Mouse (Mus musculus) MEL (cell line): Measurements from ENCODE around the gene Barx2.

Experiments used
- BHLHE40 ChIP-seq: IDR thresholded peaks from 2 replicates; pipeline ENCODE4 v1.6.1; 2012; ENCODE audit warnings: low read depth, mild to moderate bottlenecking, inconsistent platforms, low read length, improper control_type of control experiment, borderline replicate concordance
- CTCF ChIP-seq, 3 experiments: IDR thresholded peaks in 2 of 3; conservative IDR thresholded peaks in 1 of 3; 2 replicates each; pipeline ENCODE4 v1.5.1; 2011 to 2012; ENCODE audit warnings: low read length in 3 of 3, low read depth in 2 of 3, mild to moderate bottlenecking in 2 of 3, improper control_type of control experiment in 1 of 3, inconsistent platforms in 1 of 3, mixed read lengths in 1 of 3, moderate library complexity in 1 of 3; ENCODE audit not compliant: control insufficient read depth in 1 of 3, insufficient read depth in 1 of 3, poor library complexity in 1 of 3, severe bottlenecking in 1 of 3
- JUND ChIP-seq: IDR thresholded peaks from 2 replicates; pipeline ENCODE4 v1.6.1; 2011; ENCODE audit warnings: low read depth, mild to moderate bottlenecking, improper control_type of control experiment, low read length
- KAT2A ChIP-seq: conservative IDR thresholded peaks from 2 replicates; pipeline ENCODE4 v1.6.1; 2012; ENCODE audit warnings: low read depth, low read length, improper control_type of control experiment, inconsistent platforms
- POLR2A ChIP-seq, 2 experiments: IDR thresholded peaks; 2 replicates each; pipeline ENCODE4 v1.6.1; 2011 to 2012; ENCODE audit warnings: low read length in 2 of 2, mild to moderate bottlenecking in 2 of 2, control low read depth in 1 of 2, improper control_type of control experiment in 1 of 2, low read depth in 1 of 2, moderate library complexity in 1 of 2; ENCODE audit not compliant: control insufficient read depth in 1 of 2, insufficient read depth in 1 of 2, poor library complexity in 1 of 2
- TAL1 ChIP-seq: IDR thresholded peaks from 2 replicates; pipeline ENCODE4 v1.6.1; 2012; ENCODE audit warnings: mild to moderate bottlenecking, inconsistent platforms, low read length, moderate library complexity, mixed read lengths
- UBTF ChIP-seq: IDR thresholded peaks from 2 replicates; pipeline ENCODE4 v1.6.1; 2012; ENCODE audit warnings: low read depth, mild to moderate bottlenecking, inconsistent platforms, low read length, improper control_type of control experiment, moderate library complexity, borderline replicate concordance; ENCODE audit not compliant: insufficient read depth
- USF1 ChIP-seq: IDR thresholded peaks from 2 replicates; pipeline ENCODE4 v1.6.1; 2014; ENCODE audit warnings: low read depth, mild to moderate bottlenecking, inconsistent platforms, low read length, improper control_type of control experiment, moderate library complexity

DNA sequence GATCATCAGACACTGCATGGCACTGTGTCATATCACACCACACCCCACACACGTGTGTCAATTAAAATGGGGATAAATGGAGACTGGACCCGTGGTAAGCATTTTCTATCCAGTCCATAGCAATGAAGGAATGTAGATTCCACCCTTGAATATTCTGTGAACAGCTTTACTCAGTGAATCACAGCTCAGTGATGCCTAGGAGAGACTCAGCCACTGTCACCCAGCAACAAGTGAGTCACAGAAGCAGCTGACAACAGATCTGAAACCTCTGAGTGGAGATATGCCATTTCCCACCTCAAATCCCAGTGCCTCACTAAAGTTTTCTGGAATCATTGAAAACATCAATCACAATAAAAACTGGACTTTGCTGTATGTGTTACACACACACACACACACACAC, 11.5 kb downstream of the Barx2 start:
- TF ChIP-seq USF1: no peak
- no peak for TF ChIP-seq CTCF (IDR thresholded peaks at IDR 0.05 in 2 of 3, conservative IDR thresholded peaks at IDR 0.05 in 1 of 3; ENCODE audit: control insufficient read depth in 1 of 3, insufficient read depth in 1 of 3, low read depth in 2 of 3, low read length in 3 of 3, poor library complexity in 1 of 3, severe bottlenecking in 1 of 3)
- no peak for TF ChIP-seq BHLHE40
- no peak for TF ChIP-seq POLR2A (IDR thresholded peaks at IDR 0.05; ENCODE audit: control insufficient read depth in 1 of 2, insufficient read depth in 1 of 2, low read depth in 1 of 2, low read length in 2 of 2, poor library complexity in 1 of 2)
- no peak for TF ChIP-seq TAL1
- no peak for TF ChIP-seq UBTF
- TF ChIP-seq JUND: no peak
- TF ChIP-seq KAT2A: no peak
